Mouse (Mus musculus) CH12F3 (cell line): ENCODE measurements at regions not wholly inside any gene's neighbourhood (a gene's known extent, or its start where the extent isn't known, plus 50 kb on each side); places are given as distances from the start of the nearest gene placed in this dataset.
"Not testable (repeated sequence)": the region's sequence is repeated elsewhere in the genome, so short reads cannot be mapped to it uniquely, and the experiment has no call there.

Experiments used
- in situ Hi-C: fragments of 300-500 bp; cut with MboI; formaldehyde crosslinking; loops from 2 replicates; pipeline ENCODE4 v1.14.3; 2020; ENCODE audit warnings: low sequenced_read_pairs

GRCm38 (mm10) chr3:149087488-149087887, 97.1 kb upstream of the Adgrl2 start:
- in situ Hi-C loops: no loop called here

- in situ Hi-C loops: no loop called here
Observed at GRCm38 (mm10) chr3:149086704-149087103, 96.3 kb upstream of the Adgrl2 start.

GRCm38 (mm10) chr3:149086086-149086485, 95.7 kb upstream of the Adgrl2 start:
- in situ Hi-C loops: no loop called here

- in situ Hi-C loops: no loop called here
Observed at GRCm38 (mm10) chr3:149084861-149085598, 94.7 kb upstream of the Adgrl2 start.

- in situ Hi-C loops: no loop called here
Observed at GRCm38 (mm10) chr3:149083391-149083790, 93.0 kb upstream of the Adgrl2 start.

- in situ Hi-C loops: no loop called here
Observed at GRCm38 (mm10) chr3:149078881-149079280, 88.5 kb upstream of the Adgrl2 start.

GRCm38 (mm10) chr3:149076928-149077551, 86.7 kb upstream of the Adgrl2 start:
- in situ Hi-C loops: no loop called here

- in situ Hi-C loops: no loop called here
Observed at GRCm38 (mm10) chr3:149075488-149075851, 85.1 kb upstream of the Adgrl2 start.

GRCm38 (mm10) chr3:149074658-149075487, 84.5 kb upstream of the Adgrl2 start:
- in situ Hi-C loops: no loop called here

- in situ Hi-C loops: no loop called here
Observed at GRCm38 (mm10) chr3:149070201-149070600, 79.8 kb upstream of the Adgrl2 start.

GRCm38 (mm10) chr3:149069436-149069835, 79.1 kb upstream of the Adgrl2 start:
- in situ Hi-C loops: no loop called here

GRCm38 (mm10) chr3:149068821-149069220, 78.5 kb upstream of the Adgrl2 start:
- in situ Hi-C loops: no loop called here

- in situ Hi-C loops: no loop called here
Observed at GRCm38 (mm10) chr3:149067758-149068157, 77.4 kb upstream of the Adgrl2 start.

- in situ Hi-C loops: no loop called here
Observed at GRCm38 (mm10) chr3:149055077-149055476, 64.7 kb upstream of the Adgrl2 start.

- in situ Hi-C loops: not testable (repeated sequence)
Observed at GRCm38 (mm10) chr3:149052295-149052902, 62.0 kb upstream of the Adgrl2 start.

- in situ Hi-C loops: no loop called here
Observed at GRCm38 (mm10) chr3:149045343-149045742, 55.0 kb upstream of the Adgrl2 start.

GRCm38 (mm10) chr3:149043901-149044300, 53.5 kb upstream of the Adgrl2 start:
- in situ Hi-C loops: no loop called here

- in situ Hi-C loops: no loop called here
Observed at GRCm38 (mm10) chr3:149042527-149042926, 52.2 kb upstream of the Adgrl2 start.

GRCm38 (mm10) chr3:149041188-149041587, 50.8 kb upstream of the Adgrl2 start:
- in situ Hi-C loops: no loop called here
